Mouse (Mus musculus) heart, adult 8-10 months (tissue): ENCODE data around the gene Ago3. TPM values are rescaled to one million over a fixed set of nuclear protein-coding genes. Genes with fewer than 3 reads are reported as not detected.

Source experiments
- DNase-seq: peaks from one replicate; pipeline ENCODE4 v3.0.0; 2022; ENCODE audit warnings: low spot score
- total RNA-seq, 4 experiments: library from RNA; stranded (reverse); gene quantifications; 2 replicates each; pipeline ENCODE4 v1.2.4; 2022

Ago3 gene
- total RNA-seq, 4 experiments from 2014 or later = 11.1 to 13.5 (median 12.8) TPM

DNA sequence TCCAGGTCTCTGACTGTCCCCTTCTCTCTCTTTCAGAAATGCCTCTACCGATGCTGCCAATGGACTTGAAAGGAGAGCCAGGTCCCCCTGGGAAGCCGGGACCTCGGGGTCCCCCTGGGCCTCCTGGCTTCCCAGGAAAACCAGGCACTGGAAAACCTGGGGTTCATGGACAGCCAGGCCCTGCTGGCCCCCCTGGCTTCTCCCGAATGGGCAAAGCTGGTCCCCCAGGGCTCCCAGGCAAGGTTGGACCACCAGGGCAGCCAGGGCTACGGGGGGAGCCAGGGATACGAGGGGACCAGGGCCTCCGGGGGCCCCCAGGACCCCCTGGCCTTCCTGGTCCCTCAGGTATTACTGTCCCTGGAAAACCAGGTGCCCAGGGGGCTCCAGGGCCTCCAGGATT is 119.0 kb downstream of the Ago3 start:
- no peak for DNase-seq

DNA sequence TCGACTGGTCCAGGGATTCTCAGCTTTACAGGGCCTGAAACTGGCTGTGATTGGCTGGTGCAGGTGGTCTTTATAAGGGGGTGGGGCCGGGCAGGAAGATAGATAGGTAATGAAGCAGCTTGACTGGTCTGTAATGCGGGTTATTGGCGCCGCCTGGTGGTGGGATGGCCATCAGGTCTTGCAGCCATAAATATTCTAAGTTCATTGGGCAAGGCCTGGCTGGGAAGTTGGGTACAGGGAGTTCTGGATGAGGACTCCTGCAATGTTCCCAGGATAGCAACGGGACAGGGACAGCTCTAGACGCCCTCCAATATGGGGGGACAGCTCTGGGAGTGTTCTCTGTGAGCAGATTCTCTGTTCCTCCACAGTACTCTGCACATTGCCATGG is 119.4 kb downstream of the Ago3 start:
- peak; percentile 84 for DNase-seq

DNA sequence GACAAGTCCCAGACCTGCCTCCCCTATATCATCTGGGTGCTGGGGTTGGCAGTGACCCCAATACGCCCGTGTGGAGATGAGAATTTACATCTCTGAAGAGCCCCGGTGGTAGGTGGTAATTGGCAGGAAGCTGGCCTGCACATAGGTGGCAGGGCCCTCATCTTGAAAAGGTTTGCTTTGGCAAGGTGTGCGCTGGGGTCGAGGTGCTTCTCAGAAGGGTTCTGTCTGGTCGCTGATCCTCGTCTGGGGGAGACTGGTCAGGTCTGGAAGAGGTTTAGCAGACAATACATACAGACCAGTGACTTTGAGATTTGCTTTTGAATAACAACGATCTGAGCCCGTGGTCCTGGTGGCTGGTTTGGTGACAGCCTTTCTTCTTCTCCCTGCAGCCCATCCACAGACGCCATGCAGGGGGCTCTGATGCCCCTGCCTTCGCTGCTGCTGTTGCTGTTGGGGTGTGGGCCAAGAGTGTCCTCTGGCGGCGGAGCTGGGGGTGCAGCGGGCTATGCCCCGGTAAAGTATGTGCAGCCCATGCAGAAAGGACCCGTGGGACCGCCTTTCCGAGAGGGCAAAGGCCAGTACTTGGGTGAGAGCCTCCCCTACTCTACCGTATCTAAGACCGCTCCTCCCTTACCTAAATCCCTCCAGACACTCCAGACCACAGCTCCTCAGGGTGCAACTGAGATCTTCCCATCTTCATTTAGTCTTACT is 120.0 kb downstream of the Ago3 start:
- no peak for DNase-seq

DNA sequence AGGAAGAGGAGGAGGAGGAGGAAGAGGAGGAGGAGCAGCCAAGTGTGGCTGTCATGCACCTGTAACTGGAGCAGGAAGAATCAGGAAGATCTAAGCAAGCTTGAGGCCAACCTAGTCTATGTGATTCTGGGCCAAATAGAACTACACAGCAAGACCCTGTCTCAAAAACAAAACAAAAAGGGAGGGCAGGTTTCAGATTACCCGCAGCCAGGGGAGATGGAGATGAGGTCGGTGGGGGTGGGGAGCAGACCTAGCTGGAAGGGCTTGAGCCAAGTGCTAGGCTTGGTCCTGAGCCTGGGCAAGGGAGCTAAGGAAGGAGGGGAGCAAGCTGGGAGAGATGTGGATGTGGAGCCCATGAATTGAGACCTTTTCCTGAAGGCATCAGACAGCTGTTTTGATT is 122.5 kb downstream of the Ago3 start:
- DNase-seq = no peak

DNA sequence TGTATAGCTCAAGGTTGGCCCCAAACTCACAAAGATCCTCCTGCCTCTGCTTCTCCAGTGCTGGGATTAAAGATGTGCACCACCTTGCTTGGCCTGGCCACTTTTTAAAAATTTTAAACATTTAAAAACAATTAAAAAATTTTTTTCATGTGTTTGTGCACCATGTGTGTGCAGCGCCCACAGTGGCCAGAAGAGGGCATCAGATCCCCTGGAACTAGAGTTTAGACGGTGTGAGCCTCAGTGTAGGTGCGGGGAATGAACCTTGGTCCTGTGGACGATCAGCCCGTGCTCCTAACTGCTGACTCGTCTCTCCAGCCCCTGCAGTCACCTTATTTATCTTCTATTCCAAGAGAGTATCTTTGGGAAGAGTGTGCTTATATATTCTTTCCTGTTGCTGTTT is 123.3 kb downstream of the Ago3 start:
- DNase-seq = no peak

DNA sequence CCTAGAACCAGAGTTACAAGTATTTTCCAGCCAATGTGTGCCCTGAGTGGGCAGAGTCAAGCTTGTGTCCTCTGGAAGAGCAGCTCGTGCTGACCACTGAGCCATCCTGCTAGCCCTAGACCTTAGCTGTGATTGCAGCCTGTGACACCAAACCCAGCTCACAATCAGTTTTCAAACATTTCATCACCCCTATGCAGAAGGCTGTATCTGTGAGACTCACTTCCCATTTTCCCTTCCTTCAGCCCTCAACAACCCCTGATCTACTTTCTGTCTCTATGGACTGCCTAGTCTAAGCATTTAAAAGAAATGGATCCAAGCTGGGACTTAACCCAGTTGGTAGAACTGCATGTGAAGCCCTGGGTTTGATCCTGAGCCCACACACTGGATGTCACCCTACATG is 123.9 kb downstream of the Ago3 start:
- no peak for DNase-seq

DNA sequence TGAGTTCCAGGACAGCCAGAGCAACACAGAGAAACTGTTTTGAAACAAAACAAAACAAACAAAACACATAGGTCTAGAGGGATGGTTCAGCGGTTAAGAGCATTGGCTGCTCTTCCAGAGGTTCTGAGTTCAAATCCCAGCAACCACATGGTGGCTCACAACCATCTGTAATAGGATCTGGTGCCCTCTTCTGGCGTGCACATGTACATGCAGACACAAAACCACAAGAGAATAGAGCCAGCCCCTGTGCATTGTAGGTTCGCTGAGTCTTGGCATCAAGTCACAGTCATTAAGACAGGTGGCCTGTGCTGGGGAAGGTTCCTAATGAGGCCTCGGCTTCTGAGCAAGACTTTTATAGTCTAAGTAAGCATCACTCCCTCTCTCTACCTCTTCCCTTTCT is 125.5 kb downstream of the Ago3 start:
- DNase-seq = no peak

DNA sequence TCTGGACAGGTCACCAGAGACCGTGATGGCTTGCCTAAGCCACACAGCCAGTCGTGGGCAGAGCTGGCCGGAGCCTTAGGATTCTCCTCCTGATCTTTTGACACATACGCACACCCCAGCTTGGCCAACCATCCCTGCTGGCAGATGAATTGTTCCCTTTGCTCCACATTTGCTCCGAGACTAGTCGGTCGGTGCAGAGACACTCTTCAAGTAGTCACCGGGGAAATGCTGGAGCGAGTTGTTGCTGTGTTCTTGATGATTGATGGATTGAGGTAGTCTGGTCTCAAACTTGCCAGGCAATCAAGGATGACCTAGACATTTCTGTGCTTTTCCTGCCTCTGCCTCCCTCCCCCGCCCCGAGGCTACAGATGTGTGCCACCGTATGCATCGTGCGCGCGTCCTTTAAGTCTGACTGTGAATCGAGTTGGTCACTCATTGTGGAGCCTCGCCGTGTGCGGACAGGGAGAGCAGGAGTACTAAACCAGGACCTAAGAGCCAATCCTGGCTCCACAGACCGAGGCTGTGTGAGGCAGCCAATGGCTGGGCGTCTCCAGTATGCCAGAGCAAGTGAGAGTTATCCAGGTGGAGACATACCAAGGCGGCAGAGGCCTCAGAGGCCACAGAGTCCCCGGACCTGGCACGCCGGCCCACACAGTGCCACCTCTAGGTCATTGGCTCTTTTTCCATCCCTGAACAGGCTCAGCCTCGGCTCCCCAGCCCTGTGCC is 127.6 kb downstream of the Ago3 start:
- DNase-seq = no peak

DNA sequence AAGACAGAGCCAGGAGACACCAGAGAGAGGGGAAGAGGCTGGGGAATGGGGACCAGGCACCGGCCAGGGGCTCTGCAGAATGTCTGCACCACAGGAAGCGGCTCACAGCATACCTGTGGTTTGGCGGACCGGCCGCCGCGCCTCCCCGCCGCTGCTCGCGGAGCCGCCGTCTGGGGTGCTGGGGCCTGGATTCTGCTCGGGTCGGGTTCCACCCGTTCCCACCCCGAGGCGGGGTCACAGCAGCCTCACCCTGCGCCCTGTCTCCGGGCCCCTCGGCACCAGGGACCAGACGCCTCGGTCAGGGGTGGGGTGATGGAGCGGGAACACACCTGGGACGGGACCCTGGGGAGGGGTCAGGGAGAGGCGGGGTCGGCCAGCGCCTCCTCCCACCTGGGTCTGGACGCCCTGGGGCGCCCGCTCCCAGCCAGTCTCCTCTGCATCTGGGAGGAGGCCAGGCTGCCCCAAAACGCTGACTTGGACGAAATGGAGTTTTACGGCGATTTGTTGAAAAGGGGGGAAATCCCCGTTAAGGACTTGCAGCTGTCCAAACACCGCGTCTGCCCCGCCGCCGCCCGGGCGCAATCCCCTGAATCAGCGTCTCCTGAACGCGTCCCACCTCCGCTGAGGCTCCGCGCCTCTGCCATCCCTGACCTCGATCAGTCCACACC is 128.3 kb downstream of the Ago3 start:
- DNase-seq = no peak

DNA sequence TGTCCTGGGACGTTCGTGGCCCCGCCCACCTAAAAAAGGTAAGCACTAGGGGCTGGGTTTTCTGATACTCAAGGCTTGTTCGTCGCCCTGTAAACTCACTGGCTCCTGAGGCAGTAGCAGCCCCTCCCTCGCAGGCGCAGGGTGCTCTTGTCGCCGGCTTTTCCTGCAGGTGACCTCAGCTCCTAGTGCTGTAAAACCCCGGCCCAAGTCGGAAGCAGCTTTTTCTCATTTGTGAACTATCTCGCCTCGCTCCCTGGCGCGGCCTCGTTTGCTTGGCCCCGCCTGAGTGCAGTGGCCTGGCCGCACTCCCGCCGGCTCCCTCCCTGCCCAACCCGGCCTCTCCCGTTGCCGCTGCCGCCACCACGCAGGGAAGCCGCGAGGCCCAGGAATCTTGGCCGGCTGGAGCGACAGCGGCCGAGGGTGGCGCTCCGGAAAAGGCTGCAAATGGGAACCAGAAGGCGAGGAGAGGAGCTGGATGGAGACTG is 132.7 kb downstream of the Ago3 start:
- peak; percentile 55 for DNase-seq

DNA sequence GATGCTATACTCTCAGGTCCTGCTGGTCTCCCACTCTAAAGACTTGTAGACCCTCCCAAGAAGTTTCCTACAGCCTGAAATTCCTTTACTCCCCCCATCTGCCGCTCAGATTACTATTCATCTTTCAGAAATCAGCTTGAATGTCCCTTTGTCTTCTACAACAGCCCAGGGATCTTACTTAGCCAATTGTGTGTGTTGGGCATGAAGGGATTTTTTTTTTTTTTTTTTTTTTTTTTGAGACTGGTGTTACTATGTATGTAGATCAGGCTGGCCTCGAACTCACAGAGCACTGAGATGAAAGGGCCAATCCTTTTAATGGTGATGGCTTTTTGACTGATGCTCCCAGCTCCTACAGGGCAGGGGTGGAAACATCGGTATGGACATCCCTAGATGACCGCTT is 133.4 kb downstream of the Ago3 start:
- DNase-seq = no peak

DNA sequence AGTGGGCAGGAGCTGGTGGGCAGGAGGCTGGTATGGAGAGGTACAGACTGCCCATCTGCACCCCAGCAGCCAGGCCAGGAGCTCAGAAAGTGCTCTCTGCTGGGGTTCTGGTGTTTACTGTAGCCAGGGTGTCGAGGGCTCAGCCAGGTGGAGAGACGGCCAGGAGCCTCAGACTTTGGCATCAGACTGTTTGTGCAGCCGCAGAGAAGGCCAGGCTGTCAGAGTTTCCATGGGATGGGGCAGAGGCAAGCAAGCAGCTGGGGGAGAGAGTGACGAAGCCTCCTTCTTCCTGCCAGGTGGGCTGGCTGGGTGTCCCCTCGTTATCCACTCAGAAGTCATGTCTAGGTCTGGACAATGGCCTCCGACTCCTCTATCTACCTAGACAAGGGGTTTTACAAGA is 134.2 kb downstream of the Ago3 start:
- DNase-seq = no peak

DNA sequence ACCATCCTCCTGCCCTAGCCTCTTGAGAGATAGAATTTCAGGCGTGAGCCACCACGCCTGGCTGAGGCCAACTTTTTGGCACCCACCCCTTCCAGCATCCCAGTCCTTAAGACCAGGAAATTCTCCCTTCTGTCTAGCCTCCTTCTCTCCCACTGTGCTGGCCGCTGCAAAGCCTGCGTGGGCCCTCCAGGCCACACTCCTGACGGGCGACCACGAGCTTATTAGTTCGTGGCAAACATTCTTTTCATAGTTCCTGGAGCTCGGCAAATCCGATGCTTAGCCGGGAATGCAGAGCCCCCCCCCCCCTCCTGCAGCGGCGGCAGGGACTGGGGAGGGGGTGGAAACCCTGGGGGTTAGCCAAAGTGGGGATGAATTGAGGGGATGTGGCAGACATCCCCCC is 138.2 kb downstream of the Ago3 start:
- DNase-seq = no peak

DNA sequence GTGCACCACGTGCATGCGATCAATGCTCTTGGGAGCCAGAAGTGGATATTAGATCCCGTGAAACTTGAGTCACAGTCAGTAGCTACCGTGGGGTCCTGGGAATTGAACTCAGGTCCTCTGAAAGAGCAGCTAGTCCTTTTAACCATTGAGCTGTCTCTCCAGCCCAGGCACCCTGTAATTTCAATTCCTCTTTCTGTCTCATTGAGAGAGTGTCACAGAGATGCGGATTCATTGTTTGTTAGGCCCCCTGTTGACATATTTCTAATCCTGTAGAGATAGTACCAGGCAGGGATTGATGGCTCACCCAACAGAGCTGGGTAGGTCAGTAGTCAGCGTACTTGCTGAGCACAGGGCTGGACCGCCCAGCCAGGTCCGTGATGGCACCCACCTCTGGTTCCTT is 139.0 kb downstream of the Ago3 start:
- DNase-seq = no peak

DNA sequence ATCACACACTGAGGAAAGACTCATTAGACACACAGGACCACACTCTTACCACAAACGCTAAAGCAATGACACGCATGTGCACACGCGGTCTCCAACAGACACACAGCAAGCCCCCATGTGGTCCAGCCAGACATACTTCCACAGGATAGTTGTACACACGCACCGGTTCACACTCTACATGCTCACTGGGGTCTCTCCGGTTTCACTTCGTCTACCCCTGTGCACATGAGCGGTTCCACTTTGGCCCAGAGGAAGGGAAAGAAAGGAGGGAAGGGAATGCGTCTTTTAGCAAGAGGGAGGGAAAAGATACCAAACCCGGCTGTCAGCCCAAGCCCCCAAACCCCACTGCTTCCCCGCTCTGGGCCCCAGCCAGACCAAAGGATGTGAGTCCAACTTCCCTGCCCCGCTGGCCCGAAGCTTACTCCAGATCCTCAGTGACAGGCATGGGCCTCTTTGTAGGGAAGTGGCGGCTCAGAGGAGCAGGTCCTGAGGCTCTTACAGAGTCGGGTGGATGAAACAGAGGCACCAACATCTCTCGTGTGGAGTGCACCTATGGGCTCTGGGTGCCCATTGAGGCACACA is 141.2 kb downstream of the Ago3 start:
- no peak for DNase-seq

DNA sequence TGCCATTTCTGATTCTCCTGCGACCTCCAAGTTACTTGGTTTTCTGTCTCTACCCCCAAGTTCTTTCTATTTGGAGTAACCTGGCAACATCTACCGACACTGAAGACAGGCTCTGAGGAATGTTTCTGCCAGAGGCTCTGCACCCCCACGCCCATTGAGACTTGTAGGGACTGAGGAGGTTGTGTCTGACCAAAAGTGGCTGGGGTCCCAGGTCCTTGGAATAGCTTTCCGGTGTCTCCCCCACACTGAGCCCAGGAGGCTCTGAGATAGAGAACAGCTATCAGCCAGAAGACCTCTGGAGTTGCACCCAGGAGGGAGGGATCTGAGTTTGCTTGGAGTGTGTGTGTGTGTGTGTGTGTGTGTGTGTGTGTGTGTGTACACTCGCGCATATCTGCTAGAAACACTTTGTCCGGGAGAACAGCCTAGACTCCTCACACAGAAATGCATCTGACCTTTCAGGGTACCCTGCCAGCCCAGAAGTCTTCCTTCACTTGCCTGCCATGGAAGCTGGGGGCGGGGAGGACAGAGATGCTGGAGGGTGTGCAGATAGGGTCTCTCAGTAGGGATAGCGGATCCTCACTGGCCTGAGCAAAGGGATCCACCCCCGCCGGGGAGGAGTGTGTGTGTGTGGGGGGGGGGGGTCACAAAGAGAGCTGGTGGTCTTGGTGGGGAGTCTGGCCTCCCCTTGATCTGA is 141.9 kb downstream of the Ago3 start:
- DNase-seq = no peak

DNA sequence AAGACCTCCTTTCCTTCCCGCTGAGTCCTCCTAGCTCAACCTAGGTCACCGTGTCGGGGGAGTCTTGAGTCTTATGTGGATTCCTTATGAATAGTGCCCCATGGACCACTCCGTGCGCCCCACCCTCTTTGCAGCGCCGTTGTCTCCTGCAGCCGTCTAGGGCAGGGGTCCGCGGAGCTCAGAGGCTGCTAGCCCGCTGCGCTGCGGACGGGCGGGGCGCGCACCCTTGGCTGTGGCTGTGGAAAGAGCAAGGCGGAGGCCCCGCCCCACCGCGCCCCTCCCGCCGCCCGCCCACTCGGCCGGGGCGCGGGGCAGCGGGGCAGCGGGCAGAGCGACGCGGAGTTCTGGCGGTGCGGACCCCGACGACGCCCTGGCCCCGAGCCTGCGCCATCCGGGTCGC is 142.9 kb downstream of the Ago3 start, which contains the start of gene Col8a2:
Gene Col8a2, plus strand, starts transcription at position 302 of the 400 bp plus-strand sequence.
- DNase-seq = no peak

DNA sequence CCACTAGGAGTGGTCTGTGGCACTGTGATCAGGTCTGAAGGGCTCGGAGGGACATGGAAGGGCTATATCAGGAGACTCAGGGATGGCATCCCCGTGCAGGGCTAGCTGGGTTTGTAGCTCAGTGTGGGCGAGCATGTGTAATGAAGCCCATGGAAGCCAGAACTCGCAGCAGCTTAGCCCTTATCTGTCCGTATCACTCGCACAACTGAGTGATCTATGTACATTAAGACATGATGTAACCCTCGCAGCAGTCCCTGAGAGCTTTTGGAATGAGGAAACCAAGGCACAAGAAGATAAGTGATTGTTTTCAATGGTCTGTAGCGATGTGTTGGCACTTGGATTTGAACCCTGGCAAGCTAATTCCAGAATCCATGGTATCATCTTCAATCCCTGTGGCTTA is 145.8 kb downstream of the Ago3 start:
- no peak for DNase-seq

DNA sequence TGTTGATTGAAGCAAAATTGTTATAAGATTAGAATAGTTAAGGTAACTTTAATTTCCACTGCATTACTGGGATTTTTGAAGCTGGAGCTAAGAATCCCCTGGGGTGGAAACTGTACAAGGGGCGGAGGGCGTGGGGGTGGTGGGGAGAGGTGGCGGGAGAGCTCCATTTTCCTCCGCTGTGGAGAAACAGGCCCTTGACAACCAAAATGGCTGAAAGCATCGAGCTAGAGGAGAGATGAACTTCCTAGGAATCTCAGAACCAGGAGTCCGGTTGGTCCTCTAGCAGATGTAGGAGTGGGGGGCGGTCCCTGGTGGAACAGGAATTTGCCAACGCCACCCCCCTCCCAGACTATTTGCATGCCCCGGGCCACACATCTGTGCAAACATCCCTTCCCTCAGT is 147.7 kb downstream of the Ago3 start:
- DNase-seq = no peak
